In genomic region chr4:97381084-97381483, GRCm38 (mm10) we compare ENCODE assay signal across 16 mouse cellular contexts.
A peak's percentile ranks its signal among the peaks of the same experiment; 100 is the strongest.
DNase-seq lines count a peak whose midpoint lies in the region; ATAC-seq and TF ChIP-seq lines count a peak whose summit lies in the region.
"Had no signal": no experiment of that assay in that cellular context is flagged by ENCODE, and none has a peak within 500 bp of the region (broad histone marks: within the 10 kb centered on the region; RNA-seq: fewer than 3 reads in every experiment).

No protein-coding gene starts in this region.

- no peak for DNase-seq in frontal cortex, postnatal 25 days (ENCODE audit: low spot score in 2 of 2)
- DNase-seq in Patski (ENCODE audit: low read depth, low spot score) = peak; percentile 92
- DNase-seq in kidney, adult 9 months = peak; percentile 52
- DNase-seq in retina, postnatal 1 day = no peak
- no peak for DNase-seq in ovary, postnatal 14 days (ENCODE audit: low spot score)
- no peak for DNase-seq in cerebellum, postnatal 36 days
- DNase-seq: adrenal gland, postnatal 36 days; B cell, adult 2 months; cerebellum, adult 9-10 months; gastrocnemius, postnatal 25 days; thymus, postnatal 4 days had no signal

- H3K9me3 ChIP-seq in lung, embryonic 15.5 days = no peaks in the 10 kb centered on the region
- H3K9me3 ChIP-seq: forebrain, embryonic 10.5 days; limb, embryonic 15.5 days had no signal

- H3K4me3 ChIP-seq in lung, embryonic 15.5 days = no peak overlapping the region
- H3K4me3 ChIP-seq: forebrain, embryonic 10.5 days; limb, embryonic 15.5 days had no signal

- no peaks in the 10 kb centered on the region for H3K27me3 ChIP-seq in Patski
- H3K27me3 ChIP-seq in lung, embryonic 15.5 days = no peaks in the 10 kb centered on the region
- H3K27me3 ChIP-seq: limb, embryonic 15.5 days had no signal

- H3K36me3 ChIP-seq in lung, embryonic 15.5 days = no peaks in the 10 kb centered on the region
- H3K36me3 ChIP-seq: forebrain, embryonic 10.5 days; limb, embryonic 15.5 days had no signal

- ATAC-seq in frontal cortex, adult (ENCODE audit: low TSS enrichment) = 0 out of 2 replicates have a peak, but pooled peaks have one; percentile 20
- ATAC-seq in Patski = peak; percentile 80
- peak; percentile 84 for ATAC-seq in lung, embryonic 15.5 days (ENCODE audit: borderline replicate concordance, extremely low read depth, low FRiP score, low TSS enrichment)
- ATAC-seq: midbrain, embryonic 16.5 days had no signal

- peak overlapping the region; percentile 51; the same call in 1 of the 2 replicates for H3K27ac ChIP-seq in lung, embryonic 15.5 days
- H3K27ac ChIP-seq: forebrain, embryonic 10.5 days; limb, embryonic 15.5 days had no signal

- CTCF ChIA-PET in Patski (lab: Charles Lee) = no interaction called here

- H3K4me1 ChIP-seq in lung, embryonic 15.5 days = peaks cover 15% of the 10 kb centered on the region
- H3K4me1 ChIP-seq: limb, embryonic 15.5 days had no signal

- no peak overlapping the region for H3K9ac ChIP-seq in lung, embryonic 15.5 days
- H3K9ac ChIP-seq: limb, embryonic 15.5 days had no signal

- in situ Hi-C loops in Patski (cut with MboI; ENCODE audit: low pct_unique_long_range_greater_than_20kb) = no loop called here

- TF ChIP-seq CTCF in Patski (IDR thresholded peaks at IDR 0.05) = no peak

- no peak overlapping the region for H3K4me2 ChIP-seq in lung, embryonic 15.5 days
- H3K4me2 ChIP-seq: limb, embryonic 15.5 days had no signal

- POLR2A ChIA-PET in Patski (lab: Charles Lee) = no interaction called here

- WGBS in lung, embryonic 15.5 days = 30% methylated on average over 3 of the region's 3 CpGs

Comparison
In these comparisons a context has a peak if more than half of its experiments do, and no peak if none do; other contexts are left out.
1. ATAC-seq: peak in every context shown above with its lines; median percentile 84 in lung, embryonic 15.5 days; 80 in Patski; 20 in frontal cortex, adult.
2. DNase-seq: peak in Patski (single experiment) and kidney, adult 9 months (single experiment); none in frontal cortex, postnatal 25 days (0 of 2), retina, postnatal 1 day (single experiment), ovary, postnatal 14 days (single experiment) and cerebellum, postnatal 36 days (0 of 2).